Mouse (Mus musculus) G1E (cell line): ENCODE results near the gene Plscr1. TPM values are rescaled to one million over a fixed set of nuclear protein-coding genes. Genes with fewer than 3 reads are reported as not detected.

ENCODE experiments used
- ATAC-seq: 2 replicates; pipeline ENCODE4 v1.8.0; 2016; ENCODE audit warnings: mild to moderate bottlenecking; ENCODE audit not compliant: insufficient number of reproducible peaks, poor library complexity, low FRiP score, severe bottlenecking; ENCODE audit errors: extremely low read depth
- DNase-seq: peaks from one replicate; pipeline ENCODE4 v3.0.0; 2012; ENCODE audit warnings: low spot score
- H3K27me3 ChIP-seq: 2 replicates; pipeline ENCODE4 v1.6.1; 2012; ENCODE audit warnings: mild to moderate bottlenecking, low read length, inconsistent platforms; ENCODE audit not compliant: insufficient read depth
- H3K36me3 ChIP-seq: replicated peaks from 2 replicates; pipeline ENCODE3; 2012; ENCODE audit warnings: mild to moderate bottlenecking, inconsistent platforms
- H3K4me1 ChIP-seq: 2 replicates; pipeline ENCODE4 v1.6.1; 2012; ENCODE audit warnings: low read depth, low read length, inconsistent platforms, mixed read lengths; ENCODE audit not compliant: insufficient read depth
- H3K4me3 ChIP-seq: 2 replicates; pipeline ENCODE4 v1.5.1; 2012; ENCODE audit warnings: low read depth, mild to moderate bottlenecking, inconsistent platforms, low read length, moderate library complexity, mixed read lengths
- H3K9me3 ChIP-seq: replicated peaks from 2 replicates; pipeline ENCODE4 v1.6.1; 2012; ENCODE audit warnings: inconsistent platforms
- CTCF ChIP-seq: IDR thresholded peaks from 2 replicates; pipeline ENCODE4 v1.5.1; 2012; ENCODE audit warnings: low read depth, low read length, inconsistent platforms, mixed read lengths
- GATA1 ChIP-seq: IDR thresholded peaks from 2 replicates; pipeline ENCODE4 v1.6.1; 2012; ENCODE audit warnings: borderline replicate concordance, low read length, inconsistent platforms, mixed read lengths
- GATA2 ChIP-seq: IDR thresholded peaks from 2 replicates; pipeline ENCODE4 v1.6.1; 2012; ENCODE audit warnings: low read depth, low read length, inconsistent platforms, borderline replicate concordance
- POLR2AphosphoS5 ChIP-seq: IDR thresholded peaks from 2 replicates; pipeline ENCODE4 v1.6.1; 2012; ENCODE audit warnings: low read depth, low read length, inconsistent platforms; ENCODE audit not compliant: insufficient replicate concordance
- TAL1 ChIP-seq: conservative IDR thresholded peaks from 2 replicates; pipeline ENCODE4 v1.6.1; 2012; ENCODE audit warnings: low read depth, low read length, inconsistent platforms, mixed read lengths
- polyA plus RNA-seq: library from polyadenylated mRNA; stranded (reverse); fragments of >175 nt; gene quantifications from 2 replicates; pipeline ENCODE4 v1.2.3, GENCODE M21; 2012
- total RNA-seq, 2 experiments: library from RNA; stranded (forward) in 1 of 2; stranded (reverse) in 1 of 2; fragments of 200-1000 nt in 1 of 2; fragments of >200 nt in 1 of 2; fragmentation: Nextera tagmentation in 1 of 2; gene quantifications; 2 replicates each; pipeline ENCODE4 v1.2.3; 2014 to 2017

The Plscr1 gene
- total and polyA plus RNA-seq, 3 experiments = 80.3 to 180 (median 124) TPM

DNA sequence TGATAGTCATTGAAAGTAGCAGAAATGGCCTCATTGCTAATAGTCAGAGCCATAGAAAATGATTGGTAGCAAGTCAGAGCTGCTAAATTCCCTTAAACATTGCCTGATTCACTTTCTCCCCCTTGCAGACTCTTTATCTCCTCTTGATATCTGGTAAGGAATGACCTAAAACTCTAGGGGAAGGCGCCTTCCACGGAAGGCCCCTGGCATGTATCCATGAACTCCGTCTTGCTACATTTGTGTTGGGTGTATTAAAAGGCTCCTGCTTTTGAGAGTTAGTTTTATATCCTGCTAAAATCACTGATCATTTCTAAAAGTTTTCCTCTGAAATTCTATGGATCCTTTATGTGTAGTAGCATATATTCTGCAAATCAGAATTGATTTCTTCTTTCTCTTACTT is 67.2 kb downstream of the Plscr1 start:
- no peak for TF ChIP-seq GATA1
- no peak for TF ChIP-seq GATA2
- TF ChIP-seq POLR2AphosphoS5 = no peak
- TF ChIP-seq CTCF = no peak
- TF ChIP-seq TAL1 = no peak

More for the DNA sequence above, 67.2 kb downstream of the Plscr1 start:
- H3K27me3 ChIP-seq = no peaks in the 10 kb centered on the region
- H3K36me3 ChIP-seq = no peaks in the 10 kb centered on the region
- DNase-seq (no peak), ATAC-seq (no peak)
- H3K9me3 ChIP-seq = no peaks in the 10 kb centered on the region
- no peak overlapping the region for H3K4me3 ChIP-seq
- H3K4me1 ChIP-seq = peaks cover 4% of the 10 kb centered on the region

Other genes with a start within 250 kb of the Plscr1 start
- not detected in 2 replicates for gene Plscr5, start 56.8 kb upstream of the Plscr1 start, total RNA-seq (2014; fragmentation: Nextera tagmentation)
- not detected in 2 replicates for gene Plscr5, start 56.8 kb upstream of the Plscr1 start, total RNA-seq (2017)
- gene Plscr5, start 56.8 kb upstream of the Plscr1 start, polyA plus RNA-seq = not detected in 2 replicates
- 2.5 and 6.2 TPM in 2 replicates for gene Plscr2, start 25.9 kb downstream of the Plscr1 start, total RNA-seq (2014; fragmentation: Nextera tagmentation)
- 2.5 and 2.6 TPM in 2 replicates for gene Plscr2, start 25.9 kb downstream of the Plscr1 start, total RNA-seq (2017)
- 0.07 TPM in 1 of 2 replicates, not detected in the other for gene Plscr2, start 25.9 kb downstream of the Plscr1 start, polyA plus RNA-seq
- gene 1700057G04Rik, start 59.6 kb downstream of the Plscr1 start, total RNA-seq (2014; fragmentation: Nextera tagmentation) = not detected in 2 replicates
- 0.22 TPM in 1 of 2 replicates, not detected in the other for gene 1700057G04Rik, start 59.6 kb downstream of the Plscr1 start, total RNA-seq (2017)
- not detected in 2 replicates for gene 1700057G04Rik, start 59.6 kb downstream of the Plscr1 start, polyA plus RNA-seq
- not detected in 2 replicates for gene Plscr4, start 207.6 kb downstream of the Plscr1 start, total RNA-seq (2014; fragmentation: Nextera tagmentation)
- gene Plscr4, start 207.6 kb downstream of the Plscr1 start, total RNA-seq (2017) = 0.06 and 0.33 TPM in 2 replicates
- gene Plscr4, start 207.6 kb downstream of the Plscr1 start, polyA plus RNA-seq = not detected in 2 replicates